Mouse (Mus musculus): ENCODE results near the gene Ccar1.
"Not testable (repeated sequence)": the region's sequence is repeated elsewhere in the genome, so short reads cannot be mapped to it uniquely, and the experiment has no call there.

Ccar1 gene

GRCm38 (mm10) chr10:62792177-62793090 is at the start of gene Ccar1:
Gene Ccar1, minus strand, starts transcription at chr10:62792286.
- DNase-seq (ENCODE audit: low read depth, low spot score): peak; percentile 99

DNA sequence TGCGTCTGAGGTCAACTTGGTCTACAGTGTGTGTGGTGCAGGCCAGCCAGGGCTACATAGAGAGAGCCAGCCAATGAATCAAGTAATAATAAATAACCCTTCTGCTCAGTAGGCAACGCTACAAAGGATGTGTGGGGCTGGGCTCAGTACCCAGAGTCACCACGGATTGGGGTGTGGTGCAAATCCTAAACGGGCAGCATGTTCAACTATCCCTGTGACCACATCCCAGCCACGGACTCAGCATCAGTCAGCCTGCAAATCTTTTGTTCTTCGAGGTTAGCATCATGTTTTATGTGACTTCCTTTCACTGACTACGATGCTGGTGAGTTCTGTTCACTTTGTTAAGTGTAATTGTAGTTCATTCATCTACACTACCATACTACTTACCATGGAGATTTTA is 48.6 kb upstream of the Ccar1 start:
- no peak for DNase-seq (ENCODE audit: low read depth, low spot score)

DNA sequence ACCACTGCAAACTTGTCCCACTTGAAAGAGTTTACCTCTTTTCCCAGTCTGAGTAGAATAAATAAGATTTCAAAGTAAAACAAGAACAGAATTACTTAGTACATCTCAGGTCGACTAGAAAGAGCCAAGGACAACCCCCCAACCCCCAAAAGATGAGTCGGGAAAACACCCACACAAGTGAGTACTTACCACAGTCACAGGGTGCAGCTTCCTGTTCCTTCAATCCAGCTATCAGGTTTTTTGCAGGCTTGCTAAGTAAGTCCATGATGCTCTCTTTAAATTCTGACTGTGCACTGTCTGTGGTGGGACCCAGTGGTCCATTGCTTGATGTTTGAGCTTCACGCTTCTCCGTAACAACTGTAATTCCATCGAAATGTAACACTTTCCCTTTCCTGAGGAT is 45.9 kb upstream of the Ccar1 start:
- no peak for DNase-seq (ENCODE audit: low read depth, low spot score)

- DNase-seq (ENCODE audit: low read depth, low spot score): no peak
These were observed 40.7 kb upstream of the Ccar1 start for GRCm38 (mm10) chr10:62832783-62833182.

DNA sequence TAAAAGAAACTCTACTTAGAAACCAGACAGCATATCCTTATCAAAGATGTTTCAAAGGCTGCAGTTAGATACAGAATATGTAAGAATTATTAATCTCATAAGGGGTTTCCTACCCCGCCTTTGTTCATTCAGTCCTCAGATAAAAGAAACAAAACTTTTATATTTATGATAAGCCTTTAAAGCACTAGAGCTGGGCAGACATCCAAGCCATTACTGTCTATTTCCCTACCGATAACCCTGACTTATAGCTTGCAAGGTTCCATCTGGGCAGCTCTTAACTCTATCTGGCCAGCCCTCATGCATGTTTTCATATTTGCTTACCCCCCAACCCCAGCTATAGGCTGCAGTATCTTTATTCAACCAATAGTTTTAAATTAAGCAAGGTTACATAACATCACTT is 39.5 kb upstream of the Ccar1 start:
- DNase-seq (ENCODE audit: low read depth, low spot score): no peak

DNA sequence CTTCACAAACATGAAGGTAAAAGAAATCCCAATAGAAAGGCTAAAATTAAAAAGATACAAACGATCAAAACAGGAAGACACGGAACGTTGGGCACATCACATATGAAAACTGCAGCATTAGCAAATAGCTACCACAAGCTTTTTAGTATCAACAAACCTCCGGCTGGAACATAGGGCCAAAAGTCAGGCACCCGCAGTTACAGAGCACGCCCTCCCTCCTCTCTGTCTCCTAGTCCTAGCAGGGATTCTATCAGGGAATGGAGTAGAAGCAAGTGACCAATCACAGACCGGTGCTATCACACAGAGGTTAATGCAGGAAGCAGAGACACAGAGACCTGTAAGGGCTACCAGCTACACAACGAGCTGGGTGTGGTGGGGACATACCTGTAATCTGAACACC is 32.4 kb upstream of the Ccar1 start:
- DNase-seq (ENCODE audit: low read depth, low spot score): no peak

GRCm38 (mm10) chr10:62823431-62823830 is 31.3 kb upstream of the Ccar1 start:
- no peak for DNase-seq (ENCODE audit: low read depth, low spot score)

DNA sequence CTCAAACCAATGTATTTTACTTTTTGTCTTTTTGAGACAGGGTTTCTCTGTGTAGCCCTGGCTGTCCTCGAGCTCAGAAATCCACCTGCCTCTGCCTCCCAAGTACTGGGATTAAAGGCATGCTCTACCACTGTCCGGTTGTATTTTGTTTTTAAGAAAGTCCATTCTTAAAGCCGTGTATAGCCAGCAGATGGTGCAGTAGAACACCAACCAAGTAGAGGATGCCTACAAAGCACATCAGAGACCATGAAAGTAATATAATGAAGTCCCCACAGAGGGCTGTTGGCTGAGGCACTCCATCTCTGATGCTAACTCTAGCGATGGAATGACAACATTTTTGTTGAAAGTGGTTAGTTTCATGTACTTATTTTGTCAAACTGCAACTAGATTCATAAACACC is 17.9 kb upstream of the Ccar1 start:
- DNase-seq (ENCODE audit: low read depth, low spot score): no peak

- no peak for DNase-seq (ENCODE audit: low read depth, low spot score)
These were observed 16.7 kb upstream of the Ccar1 start for GRCm38 (mm10) chr10:62808766-62809165.

GRCm38 (mm10) chr10:62808316-62808715 is 16.2 kb upstream of the Ccar1 start:
- no peak for DNase-seq (ENCODE audit: low read depth, low spot score)

- no peak for DNase-seq (ENCODE audit: low read depth, low spot score)
These were observed 12.0 kb upstream of the Ccar1 start for GRCm38 (mm10) chr10:62804106-62804505.

DNA sequence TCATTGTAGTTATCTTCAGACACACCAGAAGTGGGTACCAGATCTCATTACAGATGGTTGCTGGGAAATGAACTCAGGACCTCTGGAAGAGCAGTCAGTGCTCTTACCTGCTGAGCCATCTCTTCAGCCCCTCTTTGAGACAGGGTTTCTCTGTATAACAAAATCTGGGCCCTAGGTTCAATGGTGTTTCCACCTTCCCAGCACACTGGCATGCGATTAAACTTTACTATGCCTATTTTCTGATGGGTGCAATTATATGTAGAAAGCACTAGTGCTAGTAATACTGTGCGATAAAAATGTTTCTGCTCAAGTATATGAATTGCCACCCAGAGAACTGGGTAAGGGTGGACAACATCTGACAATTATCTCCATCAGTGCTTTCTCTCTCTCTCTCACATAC is 11.2 kb upstream of the Ccar1 start:
- no peak for DNase-seq (ENCODE audit: low read depth, low spot score)

DNA sequence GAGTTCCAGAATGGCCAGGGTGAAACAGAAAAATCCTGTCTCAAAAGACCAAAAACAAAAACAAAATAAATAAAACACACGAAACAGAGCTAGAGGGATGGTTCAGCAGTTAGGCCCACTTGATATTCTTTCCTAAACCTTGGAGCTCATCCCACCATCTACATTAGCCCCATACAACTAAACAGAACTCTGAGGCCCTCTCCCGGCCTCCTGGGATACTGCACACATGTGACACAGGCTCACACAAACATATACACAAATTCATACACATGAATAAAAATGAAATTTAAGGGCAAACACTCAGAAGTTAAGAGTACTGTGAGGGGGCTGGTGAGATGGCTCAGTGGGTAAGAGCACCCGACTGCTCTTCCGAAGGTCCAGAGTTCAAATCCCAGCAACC is 2.1 kb upstream of the Ccar1 start:
- DNase-seq (ENCODE audit: low read depth, low spot score): no peak

DNA sequence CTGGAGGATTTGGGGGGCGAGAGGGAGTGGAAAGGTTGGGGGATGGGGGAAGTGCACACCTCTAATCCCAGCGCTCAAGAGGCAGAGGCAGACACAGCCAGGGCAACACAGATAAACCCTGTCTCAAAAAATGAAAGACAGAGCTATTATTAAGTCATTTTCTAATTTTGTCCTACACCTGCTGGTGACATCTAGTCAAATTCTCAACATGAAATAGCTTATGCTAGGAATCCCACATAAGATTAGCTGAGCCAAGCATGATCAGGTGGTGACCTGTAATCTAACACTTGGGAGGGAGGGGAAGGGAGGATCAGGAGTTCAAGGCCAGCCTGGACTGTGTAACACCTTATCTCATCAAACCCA is 986 bp upstream of the Ccar1 start:
- no peak for DNase-seq (ENCODE audit: low read depth, low spot score)

- peak; percentile 9 for DNase-seq (ENCODE audit: low read depth, low spot score)
These were observed 572 bp downstream of the Ccar1 start for GRCm38 (mm10) chr10:62791251-62792176.

GRCm38 (mm10) chr10:62781776-62782175 is 10.3 kb downstream of the Ccar1 start:
- DNase-seq (ENCODE audit: low read depth, low spot score): not testable (repeated sequence)

DNA sequence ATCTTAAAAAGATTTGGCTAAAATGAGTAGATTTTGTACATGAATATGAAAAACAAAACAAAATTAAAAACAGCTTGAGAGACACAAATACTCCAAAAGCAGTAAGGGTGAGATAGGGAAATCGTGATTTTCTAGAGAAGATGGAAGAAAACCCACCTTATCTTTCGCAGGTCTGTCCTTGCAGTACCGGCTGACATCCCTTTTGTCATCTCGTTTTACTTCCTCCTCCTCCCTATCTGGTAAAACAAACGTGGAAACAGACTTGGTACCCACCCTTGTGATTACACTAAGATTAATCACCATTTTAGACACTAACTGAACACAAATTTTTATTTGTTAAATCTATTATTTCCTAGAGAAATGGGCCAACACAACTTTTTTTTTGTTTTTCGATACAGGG is 41.3 kb downstream of the Ccar1 start:
- DNase-seq (ENCODE audit: low read depth, low spot score): no peak

GRCm38 (mm10) chr10:62739961-62740737 is 51.9 kb downstream of the Ccar1 start:
- no peak for DNase-seq (ENCODE audit: low read depth, low spot score)

- no peak for DNase-seq (ENCODE audit: low read depth, low spot score)
These were observed 55.0 kb downstream of the Ccar1 start for GRCm38 (mm10) chr10:62736965-62737688.

DNA sequence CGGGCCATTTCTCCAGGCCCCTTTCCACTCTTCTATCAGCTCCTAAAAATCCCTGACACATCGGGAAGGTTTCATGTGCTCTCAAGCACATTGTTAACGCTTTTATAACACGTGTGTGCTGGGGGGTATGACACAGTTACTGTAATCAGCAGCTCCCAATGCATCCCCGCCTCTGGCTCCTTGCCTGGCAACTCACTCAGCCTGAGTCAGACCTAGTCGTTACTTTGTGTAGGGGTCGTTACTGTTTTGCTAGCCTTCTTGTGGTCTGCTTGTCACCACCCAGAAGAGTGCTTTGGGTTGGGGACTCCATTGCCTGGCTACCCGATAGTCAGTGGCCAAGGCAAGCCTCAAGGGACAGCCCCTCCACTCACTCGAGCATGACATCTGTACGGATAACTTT is 61.3 kb downstream of the Ccar1 start:
- DNase-seq (ENCODE audit: low read depth, low spot score): no peak

Data from embryo, embryonic 11.5 days (tissue).